Mouse (Mus musculus): ENCODE measurements around the gene Olfr114.

Gene Olfr114

DNA sequence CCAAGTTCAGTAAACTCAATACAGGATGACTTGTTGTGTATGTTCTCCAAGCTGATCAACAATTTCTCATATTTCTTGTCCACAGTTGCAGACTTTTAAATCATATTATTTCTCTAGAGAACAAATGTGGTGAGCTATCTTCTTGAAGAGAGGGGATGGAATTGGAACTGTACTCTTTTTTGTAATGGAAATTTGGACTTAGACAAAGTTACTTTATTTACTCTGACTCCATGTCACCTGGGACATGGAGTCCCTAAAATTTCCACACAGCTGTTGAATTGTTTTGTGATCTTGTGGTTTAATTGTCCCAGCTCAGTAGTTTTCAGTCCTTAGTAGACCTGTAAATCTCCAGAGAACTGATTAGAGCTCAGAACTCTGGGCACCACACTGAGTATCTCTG, at the start of gene Olfr114:
Gene Olfr114 (minus strand): TSS at position 101 of the 400 bp plus-strand sequence.
- no peak for DNase-seq

GRCm38 (mm10) chr17:37627009-37627408, 34.5 kb upstream of the Olfr114 start, which contains the start of the genes Olfr115 and Olfr116:
Gene Olfr115 (minus strand): TSS chr17:37627109.
Gene Olfr116 (minus strand): TSS chr17:37627199.
- no peak for DNase-seq

- no peak for DNase-seq
Observed at GRCm38 (mm10) chr17:37577563-37577962, 15.0 kb downstream of the Olfr114 start, which contains the start of gene Olfr113. Gene Olfr113 (minus strand): TSS chr17:37577663.

DNA sequence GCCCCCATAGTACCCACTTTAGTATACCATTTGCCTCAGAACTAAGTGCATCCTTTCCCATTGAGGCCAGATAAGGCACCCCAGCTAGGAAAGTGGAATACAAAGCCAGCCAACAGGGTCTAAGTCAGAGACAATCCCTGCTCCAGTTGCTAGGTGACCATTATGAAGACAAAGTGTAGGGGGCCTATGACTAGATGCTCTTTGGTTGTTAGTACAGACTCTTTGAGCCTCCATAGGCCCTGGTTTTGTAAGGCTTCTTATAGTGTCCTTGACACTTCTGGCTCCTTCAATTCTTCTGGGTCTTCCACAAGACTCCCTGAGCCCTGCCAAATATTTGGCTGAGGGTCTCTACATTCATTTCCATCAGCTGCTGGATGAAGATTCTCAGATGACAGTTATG, 23.2 kb downstream of the Olfr114 start, which contains the start of gene Olfr112:
Gene Olfr112 (minus strand): TSS at position 101 of the 400 bp plus-strand sequence.
- no peak for DNase-seq

DNA sequence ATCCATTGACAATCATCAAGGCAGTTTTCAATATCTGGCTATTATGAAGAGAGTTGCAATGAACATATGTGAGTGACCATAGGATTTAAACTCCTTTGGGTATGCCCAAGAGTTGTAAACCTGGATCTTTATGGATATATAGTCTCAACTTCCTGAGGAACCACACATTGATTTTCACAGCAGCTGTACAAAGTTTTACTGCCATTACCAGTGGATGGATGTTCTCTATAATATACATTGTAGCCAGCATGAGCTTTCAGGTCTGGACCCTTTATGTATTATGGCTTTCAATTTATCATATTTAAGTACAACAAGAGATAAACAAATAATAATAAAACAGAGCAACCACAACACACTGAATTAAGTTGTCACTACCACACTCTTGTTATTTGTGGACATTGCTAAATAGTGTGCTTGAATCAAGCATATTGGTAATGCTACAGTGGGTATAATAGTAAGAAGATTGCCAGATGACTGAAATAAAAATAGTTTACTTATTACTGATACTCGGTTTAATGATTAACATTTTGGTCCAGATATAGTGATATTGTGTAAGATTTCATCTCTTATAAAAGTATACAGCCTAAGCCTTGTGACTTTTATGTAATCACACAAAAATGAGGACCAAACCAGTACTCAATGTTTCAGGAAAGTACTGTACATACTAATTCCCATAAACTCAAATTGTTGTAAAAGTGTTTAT, 33.5 kb downstream of the Olfr114 start:
- DNase-seq = no peak

GRCm38 (mm10) chr17:37543800-37544435, 48.6 kb downstream of the Olfr114 start:
- peak; percentile 0 for DNase-seq

DNA sequence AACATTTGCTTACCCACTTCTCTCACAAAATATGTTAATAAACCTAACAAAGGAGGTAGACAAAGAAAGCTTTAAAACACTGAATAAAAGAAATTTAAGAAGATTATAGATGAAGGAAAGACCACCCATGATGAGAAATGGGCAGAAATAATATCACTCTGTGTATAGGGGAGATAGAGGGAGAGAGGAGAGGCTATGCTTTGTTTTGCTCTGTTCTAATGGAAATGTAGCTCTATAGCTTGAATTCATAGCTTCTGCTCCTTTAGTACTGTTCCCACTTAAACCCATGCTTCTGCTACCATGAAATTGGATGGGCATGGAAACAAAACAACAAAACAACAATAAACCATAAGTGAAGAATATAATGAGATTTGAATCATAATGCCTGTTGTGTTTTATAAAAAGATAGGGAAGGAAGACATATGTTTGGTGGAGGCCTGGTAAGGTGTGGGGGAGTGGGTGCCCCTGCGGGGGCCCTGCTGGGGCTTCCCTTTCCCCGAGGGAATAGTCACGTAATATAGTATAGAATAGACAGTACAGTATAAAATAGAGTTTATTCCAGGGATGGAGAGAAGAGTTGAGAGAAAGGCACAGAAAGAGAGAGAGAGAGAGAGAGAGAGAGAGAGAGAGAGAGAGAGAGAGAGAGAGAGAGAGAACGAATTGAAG, 51.0 kb downstream of the Olfr114 start:
- no peak for DNase-seq
